In genomic region chr11:118782677-118783076, GRCm38 (mm10) we compare ENCODE assay signal across 29 mouse cellular contexts.
DNase-seq lines count a peak whose midpoint lies in the region; ATAC-seq lines count a peak whose summit lies in the region.
"Had no signal": no experiment of that assay in that cellular context is flagged by ENCODE, and none has a peak within 500 bp of the region (broad histone marks: within the 10 kb centered on the region; RNA-seq: fewer than 3 reads in every experiment).

No protein-coding gene starts in this region.

- no peak overlapping the region for H3K4me2 ChIP-seq in hindbrain, embryonic 15.5 days
- no peak overlapping the region for H3K4me2 ChIP-seq in hindbrain, embryonic 12.5 days (replicated peaks)
- no peak overlapping the region for H3K4me2 ChIP-seq in neural tube, embryonic 13.5 days
- H3K4me2 ChIP-seq: heart, embryonic 11.5 days; liver, embryonic 12.5 days; midbrain, embryonic 13.5 days; neural tube, embryonic 12.5 days had no signal

- no peaks in the 10 kb centered on the region for H3K9me3 ChIP-seq in hindbrain, embryonic 15.5 days
- H3K9me3 ChIP-seq in hindbrain, embryonic 12.5 days (replicated peaks), result no peaks in the 10 kb centered on the region
- H3K9me3 ChIP-seq in neural tube, embryonic 13.5 days, result no peaks in the 10 kb centered on the region
- H3K9me3 ChIP-seq: liver, embryonic 12.5 days; neural tube, embryonic 12.5 days had no signal

- peaks cover 5% of the 10 kb centered on the region; the same call in 1 of the 2 replicates for H3K36me3 ChIP-seq in hindbrain, embryonic 15.5 days
- no peaks in the 10 kb centered on the region for H3K36me3 ChIP-seq in hindbrain, embryonic 12.5 days
- peaks cover 11% of the 10 kb centered on the region for H3K36me3 ChIP-seq in neural tube, embryonic 13.5 days
- H3K36me3 ChIP-seq: liver, embryonic 12.5 days; midbrain, embryonic 13.5 days had no signal

- H3K27me3 ChIP-seq in hindbrain, embryonic 15.5 days, result no peaks in the 10 kb centered on the region
- no peaks in the 10 kb centered on the region for H3K27me3 ChIP-seq in hindbrain, embryonic 12.5 days
- H3K27me3 ChIP-seq in neural tube, embryonic 13.5 days, result no peaks in the 10 kb centered on the region
- H3K27me3 ChIP-seq: liver, embryonic 12.5 days; midbrain, embryonic 13.5 days; neural tube, embryonic 12.5 days had no signal

- no peak for ATAC-seq in hindbrain, embryonic 15.5 days (ENCODE audit: low FRiP score, low read depth)
- ATAC-seq in hindbrain, embryonic 12.5 days (ENCODE audit: low FRiP score), result no peak
- no peak for ATAC-seq in neural tube, embryonic 13.5 days (ENCODE audit: low read depth)
- ATAC-seq: forebrain, embryonic 16.5 days; liver, embryonic 12.5 days; liver, postnatal 0 days; midbrain, embryonic 13.5 days; Patski had no signal

- peak overlapping the region; percentile 14; the same call in 1 of the 2 replicates for H3K27ac ChIP-seq in hindbrain, embryonic 15.5 days (replicated peaks)
- H3K27ac ChIP-seq in hindbrain, embryonic 12.5 days, result no peak overlapping the region
- peak overlapping the region; percentile 64 for H3K27ac ChIP-seq in neural tube, embryonic 13.5 days (replicated peaks)
- H3K27ac ChIP-seq: gastrocnemius, adult 2 months; liver, embryonic 12.5 days; midbrain, embryonic 13.5 days; neural tube, embryonic 12.5 days had no signal

- H3K4me3 ChIP-seq in hindbrain, embryonic 15.5 days, result no peak overlapping the region
- H3K4me3 ChIP-seq in hindbrain, embryonic 12.5 days, result no peak overlapping the region
- no peak overlapping the region for H3K4me3 ChIP-seq in neural tube, embryonic 13.5 days
- H3K4me3 ChIP-seq: erythroblast, embryonic 14.5 days; gastrocnemius, adult 2 months; liver, embryonic 12.5 days; megakaryocyte, embryonic 14.5 days; midbrain, embryonic 13.5 days; neural tube, embryonic 12.5 days had no signal

- WGBS in hindbrain, embryonic 15.5 days, result 81% methylated on average over 5 of the region's 5 CpGs
- 90% methylated on average over 5 of the region's 5 CpGs for WGBS in hindbrain, embryonic 12.5 days
- 89% methylated on average over 5 of the region's 5 CpGs for WGBS in neural tube, embryonic 13.5 days

- DNase-seq in cerebellum, adult 9-11 months, result peak; percentile 67
- no peak for DNase-seq in cerebellum, adult 9-10 months
- DNase-seq in neural tube, embryonic 10.5 days (ENCODE audit: extremely low spot score, low spot score), result no peak
- no peak for DNase-seq in adrenal gland, adult 8-10 months
- DNase-seq in lung, postnatal 10 days, result no peak
- DNase-seq: adrenal gland, postnatal 14 days; gastrocnemius, adult 2 months; gastrocnemius, postnatal 36 days; heart, adult 18-20 months; heart, postnatal 36 days; kidney, adult 8-10 months; kidney, postnatal 10 days; left cerebral cortex, postnatal 4 days; liver, postnatal 0 days; lung, postnatal 4 days; right cerebral cortex, adult 18-20 months; spleen, adult 18-20 months; thymus, postnatal 14 days had no signal

- peaks cover 24% of the 10 kb centered on the region for H3K4me1 ChIP-seq in hindbrain, embryonic 15.5 days (replicated peaks)
- H3K4me1 ChIP-seq in hindbrain, embryonic 12.5 days, result peaks cover 13% of the 10 kb centered on the region
- H3K4me1 ChIP-seq in neural tube, embryonic 13.5 days (replicated peaks), result peaks cover 37% of the 10 kb centered on the region
- H3K4me1 ChIP-seq: liver, embryonic 12.5 days; megakaryocyte, embryonic 14.5 days had no signal

- no peak overlapping the region for H3K9ac ChIP-seq in hindbrain, embryonic 15.5 days
- H3K9ac ChIP-seq in hindbrain, embryonic 12.5 days, result no peak overlapping the region
- no peak overlapping the region for H3K9ac ChIP-seq in neural tube, embryonic 13.5 days
- H3K9ac ChIP-seq: liver, embryonic 12.5 days; liver, postnatal 0 days; midbrain, embryonic 13.5 days; neural tube, embryonic 12.5 days had no signal
